Mouse (Mus musculus) stomach, postnatal 0 days (tissue): ENCODE measurements around the gene Rabgap1l.

Experiments used
- CTCF ChIP-seq: IDR thresholded peaks from 2 replicates; pipeline ENCODE4 v1.5.1; 2016; ENCODE audit warnings: antibody characterized with exemption, low read depth, mild to moderate bottlenecking, moderate library complexity
- EP300 ChIP-seq: optimal IDR thresholded peaks from 2 replicates; pipeline ENCODE3; 2016; ENCODE audit warnings: antibody characterized with exemption

GRCm38 (mm10) chr1:160233921-160234320, 559.1 kb downstream of the Rabgap1l start:
- no peak for TF ChIP-seq EP300
- TF ChIP-seq CTCF, result no peak
